Mouse (Mus musculus): ENCODE data around the gene Naa80. TPM values are rescaled to one million over a fixed set of nuclear protein-coding genes. Genes with fewer than 3 reads are reported as not detected.

The Naa80 gene
- 15.1 and 19.2 TPM in 2 replicates for polyA plus RNA-seq (2015; fragmentation: Nextera tagmentation; extraction: Ambion mirVana)

GRCm38 (mm10) chr9:107578587-107578986, at the start of gene Naa80:
TSS of gene Naa80 (plus strand) at chr9:107578887.
- no peak within 1 kb of the TSS for H3K4me3 ChIP-seq (ENCODE audit: low read length)
- no peaks in the 10 kb centered on the region for H3K27me3 ChIP-seq (ENCODE audit: control insufficient read depth, insufficient read depth, low read length)
- H3K9ac ChIP-seq (ENCODE audit: low read length) = no peak within 1 kb of the TSS
- 73% methylated on average over 3 of the region's 3 CpGs for WGBS
- H3K4me2 ChIP-seq (ENCODE audit: low read depth, low read length) = peak within 1 kb of the TSS; percentile 5; the same call in 1 of the 2 replicates
- no peak within 1 kb of the TSS for H3K27ac ChIP-seq (ENCODE audit: low read length)
- no peaks in the 10 kb centered on the region for H3K9me3 ChIP-seq (replicated peaks; ENCODE audit: control insufficient read depth, low read length)
- peaks cover 31% of the 10 kb centered on the region for H3K4me1 ChIP-seq (ENCODE audit: control insufficient read depth, insufficient read depth, low read length)
- no peak for ATAC-seq (replicated peaks; ENCODE audit: extremely low read depth, insufficient read depth, low FRiP score)
- H3K36me3 ChIP-seq (ENCODE audit: control insufficient read depth, insufficient read depth) = peaks cover 7% of the 10 kb centered on the region

- Histone ChIP-seq H3K4me1 (ENCODE audit: control insufficient read depth, insufficient read depth, low read length) (peaks cover 19% of the 10 kb centered on the region), H3K4me2 (ENCODE audit: low read depth, low read length) (peak within 1 kb of the TSS; percentile 87), H3K4me3 (ENCODE audit: low read length) (peak within 1 kb of the TSS; percentile 81), H3K9me3 (replicated peaks; ENCODE audit: control insufficient read depth, low read length) (no peaks in the 10 kb centered on the region), H3K27me3 (ENCODE audit: control insufficient read depth, insufficient read depth, low read length) (no peaks in the 10 kb centered on the region), H3K27ac (ENCODE audit: low read length) (peak within 1 kb of the TSS; percentile 79), H3K9ac (ENCODE audit: low read length) (peak within 1 kb of the TSS; percentile 89), H3K36me3 (ENCODE audit: control insufficient read depth, insufficient read depth) (peaks cover 14% of the 10 kb centered on the region)
- ATAC-seq (replicated peaks; ENCODE audit: extremely low read depth, insufficient read depth, low FRiP score) = peak; percentile 99
- WGBS = under 1% methylated on average over 48 of the region's 48 CpGs
Measured at GRCm38 (mm10) chr9:107533791-107534407, 44.8 kb upstream of the Naa80 start, which contains the start of gene Tmem115. TSS of gene Tmem115 (plus strand) at chr9:107533945.

DNA sequence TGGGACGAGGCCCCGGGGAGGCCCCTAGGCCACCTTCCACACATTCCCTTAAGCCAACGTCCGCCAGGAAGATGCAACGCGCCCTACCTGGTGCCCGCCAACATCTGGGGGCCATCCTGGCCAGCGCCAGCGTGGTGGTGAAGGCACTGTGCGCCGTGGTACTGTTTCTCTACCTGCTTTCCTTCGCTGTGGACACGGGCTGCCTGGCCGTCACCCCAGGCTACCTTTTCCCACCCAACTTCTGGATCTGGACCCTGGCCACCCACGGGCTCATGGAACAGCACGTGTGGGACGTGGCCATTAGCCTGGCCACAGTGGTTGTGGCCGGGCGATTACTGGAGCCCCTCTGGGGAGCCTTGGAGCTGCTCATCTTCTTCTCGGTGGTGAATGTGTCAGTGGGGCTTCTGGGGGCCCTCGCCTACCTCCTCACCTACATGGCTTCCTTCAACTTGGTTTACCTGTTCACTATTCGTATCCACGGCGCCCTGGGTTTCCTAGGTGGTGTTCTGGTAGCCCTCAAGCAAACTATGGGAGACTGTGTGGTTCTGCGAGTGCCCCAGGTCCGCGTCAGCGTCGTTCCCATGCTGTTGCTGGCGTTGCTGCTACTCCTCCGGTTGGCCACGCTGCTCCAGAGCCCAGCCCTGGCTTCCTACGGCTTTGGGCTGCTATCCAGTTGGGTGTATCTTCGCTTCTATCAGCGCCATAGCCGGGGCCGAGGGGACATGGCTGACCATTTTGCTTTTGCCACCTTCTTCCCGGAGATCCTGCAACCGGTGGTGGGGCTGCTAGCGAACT, 44.1 kb upstream of the Naa80 start:
- peak; percentile 19; the same call in 1 of the 2 replicates for ATAC-seq (replicated peaks; ENCODE audit: extremely low read depth, insufficient read depth, low FRiP score)
- Histone ChIP-seq H3K4me3 (ENCODE audit: low read length) (peak overlapping the region; percentile 81), H3K9ac (ENCODE audit: low read length) (peak overlapping the region; percentile 89)

GRCm38 (mm10) chr9:107538231-107538630, 40.5 kb upstream of the Naa80 start:
- peaks cover 35% of the 10 kb centered on the region for H3K4me1 ChIP-seq (ENCODE audit: control insufficient read depth, insufficient read depth, low read length)
- no peaks in the 10 kb centered on the region for H3K9me3 ChIP-seq (replicated peaks; ENCODE audit: control insufficient read depth, low read length)
- H3K9ac ChIP-seq (ENCODE audit: low read length) = no peak overlapping the region
- no peak overlapping the region for H3K4me3 ChIP-seq (ENCODE audit: low read length)
- no peak overlapping the region for H3K27ac ChIP-seq (ENCODE audit: low read length)
- peaks cover 21% of the 10 kb centered on the region for H3K36me3 ChIP-seq (ENCODE audit: control insufficient read depth, insufficient read depth)
- no peak overlapping the region for H3K4me2 ChIP-seq (ENCODE audit: low read depth, low read length)
- ATAC-seq (replicated peaks; ENCODE audit: extremely low read depth, insufficient read depth, low FRiP score) = no peak
- 89% methylated on average over 7 of the region's 7 CpGs for WGBS
- H3K27me3 ChIP-seq (ENCODE audit: control insufficient read depth, insufficient read depth, low read length) = no peaks in the 10 kb centered on the region

More for the DNA sequence above, 44.1 kb upstream of the Naa80 start:
- Histone ChIP-seq H3K4me1 (ENCODE audit: control insufficient read depth, insufficient read depth, low read length) (peaks cover 19% of the 10 kb centered on the region), H3K27me3 (ENCODE audit: control insufficient read depth, insufficient read depth, low read length) (no peaks in the 10 kb centered on the region), H3K27ac (ENCODE audit: low read length) (peak overlapping the region; percentile 79), H3K9me3 (replicated peaks; ENCODE audit: control insufficient read depth, low read length) (no peaks in the 10 kb centered on the region), H3K4me2 (ENCODE audit: low read depth, low read length) (peak overlapping the region; percentile 87), H3K36me3 (ENCODE audit: control insufficient read depth, insufficient read depth) (peaks cover 21% of the 10 kb centered on the region)
- WGBS = under 1% methylated on average over 40 of the region's 40 CpGs

DNA sequence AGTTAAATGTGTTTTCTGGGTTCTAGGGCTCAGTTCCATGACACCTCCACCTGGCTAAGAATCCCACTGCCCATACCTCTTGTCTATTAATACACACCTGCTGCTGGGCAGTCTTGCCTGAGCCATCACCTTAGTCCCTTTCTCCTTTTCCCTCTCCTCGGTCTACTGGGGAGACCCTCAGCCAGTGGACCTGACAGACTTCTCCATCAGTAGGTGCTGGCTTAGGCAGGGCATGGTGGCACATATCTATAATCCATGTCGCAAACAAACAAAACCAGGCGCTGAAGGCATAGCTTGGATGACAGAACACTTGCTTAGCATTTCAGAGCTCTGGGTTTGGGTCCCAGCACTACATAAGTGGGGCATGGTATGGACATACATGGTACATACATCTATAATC, 40.0 kb upstream of the Naa80 start:
- H3K9me3 ChIP-seq (replicated peaks; ENCODE audit: control insufficient read depth, low read length) = no peaks in the 10 kb centered on the region
- no peak overlapping the region for H3K4me2 ChIP-seq (ENCODE audit: low read depth, low read length)
- H3K4me1 ChIP-seq (ENCODE audit: control insufficient read depth, insufficient read depth, low read length) = peaks cover 35% of the 10 kb centered on the region
- H3K36me3 ChIP-seq (ENCODE audit: control insufficient read depth, insufficient read depth) = peaks cover 21% of the 10 kb centered on the region
- H3K27me3 ChIP-seq (ENCODE audit: control insufficient read depth, insufficient read depth, low read length) = no peaks in the 10 kb centered on the region
- WGBS = 88% methylated on average over 3 of the region's 3 CpGs
- no peak overlapping the region for H3K9ac ChIP-seq (ENCODE audit: low read length)
- H3K4me3 ChIP-seq (ENCODE audit: low read length) = no peak overlapping the region
- no peak for ATAC-seq (replicated peaks; ENCODE audit: extremely low read depth, insufficient read depth, low FRiP score)
- H3K27ac ChIP-seq (ENCODE audit: low read length) = no peak overlapping the region

DNA sequence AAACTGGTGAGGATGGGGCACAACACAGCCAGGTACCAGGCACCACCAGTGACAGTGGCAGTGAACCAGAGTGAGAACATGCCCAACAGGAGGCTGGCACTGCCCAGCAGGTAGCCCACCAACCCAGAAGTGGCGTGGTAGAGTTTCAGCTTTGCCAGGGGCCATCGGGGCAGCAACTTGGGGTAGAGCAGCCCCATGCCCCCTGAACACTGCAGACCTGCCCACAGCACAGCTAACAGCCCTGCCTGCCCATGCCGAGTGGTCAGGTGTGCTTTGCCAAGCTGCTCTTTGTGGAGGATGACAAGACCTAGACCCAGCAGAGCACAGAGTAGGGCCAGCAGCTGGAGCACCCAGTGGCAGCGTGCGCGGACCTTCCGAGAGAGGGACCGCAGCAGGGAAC, 38.7 kb upstream of the Naa80 start:
- Histone ChIP-seq H3K4me2 (ENCODE audit: low read depth, low read length) (no peak overlapping the region), H3K9me3 (replicated peaks; ENCODE audit: control insufficient read depth, low read length) (no peaks in the 10 kb centered on the region), H3K4me3 (ENCODE audit: low read length) (no peak overlapping the region), H3K4me1 (ENCODE audit: control insufficient read depth, insufficient read depth, low read length) (peaks cover 35% of the 10 kb centered on the region), H3K27me3 (ENCODE audit: control insufficient read depth, insufficient read depth, low read length) (no peaks in the 10 kb centered on the region), H3K36me3 (ENCODE audit: control insufficient read depth, insufficient read depth) (peaks cover 30% of the 10 kb centered on the region), H3K27ac (ENCODE audit: low read length) (no peak overlapping the region), H3K9ac (ENCODE audit: low read length) (no peak overlapping the region)
- no peak for ATAC-seq (replicated peaks; ENCODE audit: extremely low read depth, insufficient read depth, low FRiP score)
- WGBS = 87% methylated on average over 8 of the region's 8 CpGs

GRCm38 (mm10) chr9:107540420-107540819, 38.3 kb upstream of the Naa80 start:
- Histone ChIP-seq H3K4me3 (ENCODE audit: low read length) (no peak overlapping the region), H3K9ac (ENCODE audit: low read length) (no peak overlapping the region), H3K4me2 (ENCODE audit: low read depth, low read length) (no peak overlapping the region), H3K27ac (ENCODE audit: low read length) (no peak overlapping the region), H3K4me1 (ENCODE audit: control insufficient read depth, insufficient read depth, low read length) (peaks cover 34% of the 10 kb centered on the region), H3K9me3 (replicated peaks; ENCODE audit: control insufficient read depth, low read length) (no peaks in the 10 kb centered on the region), H3K36me3 (ENCODE audit: control insufficient read depth, insufficient read depth) (peaks cover 30% of the 10 kb centered on the region), H3K27me3 (ENCODE audit: control insufficient read depth, insufficient read depth, low read length) (no peaks in the 10 kb centered on the region)
- ATAC-seq (replicated peaks; ENCODE audit: extremely low read depth, insufficient read depth, low FRiP score) = no peak
- 70% methylated on average over 4 of the region's 4 CpGs for WGBS

DNA sequence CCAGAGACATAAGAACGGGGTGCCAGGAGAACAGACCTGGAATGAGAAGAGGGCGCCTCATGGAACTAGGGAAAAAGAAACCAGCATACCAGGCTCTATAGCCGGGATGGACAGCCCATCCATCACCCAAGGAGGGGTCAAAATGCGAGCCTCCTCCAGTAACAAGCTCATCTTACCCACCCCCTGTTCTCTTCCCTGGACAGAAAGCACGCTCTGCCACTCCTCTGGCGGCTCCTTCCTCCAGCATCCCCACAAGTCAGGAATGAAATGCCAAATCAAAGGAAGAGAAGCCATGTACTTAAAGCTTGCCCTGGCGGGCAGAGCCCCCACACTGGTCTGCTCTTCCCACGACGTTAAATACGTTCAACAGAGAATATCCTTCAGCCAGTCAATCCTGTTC, 37.7 kb upstream of the Naa80 start:
- WGBS = 30% methylated on average over 10 of the region's 10 CpGs
- Histone ChIP-seq H3K27ac (ENCODE audit: low read length) (no peak overlapping the region), H3K9ac (ENCODE audit: low read length) (peak overlapping the region; percentile 90), H3K27me3 (ENCODE audit: control insufficient read depth, insufficient read depth, low read length) (no peaks in the 10 kb centered on the region), H3K4me2 (ENCODE audit: low read depth, low read length) (peak overlapping the region; percentile 99), H3K4me1 (ENCODE audit: control insufficient read depth, insufficient read depth, low read length) (peaks cover 28% of the 10 kb centered on the region), H3K4me3 (ENCODE audit: low read length) (peak overlapping the region; percentile 92), H3K36me3 (ENCODE audit: control insufficient read depth, insufficient read depth) (peaks cover 30% of the 10 kb centered on the region), H3K9me3 (replicated peaks; ENCODE audit: control insufficient read depth, low read length) (no peaks in the 10 kb centered on the region)
- no peak for ATAC-seq (replicated peaks; ENCODE audit: extremely low read depth, insufficient read depth, low FRiP score)
